Mouse (Mus musculus): Measurements from ENCODE around the gene Gm12166. TPM values are rescaled to one million over a fixed set of nuclear protein-coding genes. Genes with fewer than 3 reads are reported as not detected.
A peak's percentile ranks its signal among the peaks of the same experiment; 100 is the strongest.

The Gm12166 gene
- polyA plus RNA-seq, 1 experiment from 2014 or later = 4.6 TPM

DNA sequence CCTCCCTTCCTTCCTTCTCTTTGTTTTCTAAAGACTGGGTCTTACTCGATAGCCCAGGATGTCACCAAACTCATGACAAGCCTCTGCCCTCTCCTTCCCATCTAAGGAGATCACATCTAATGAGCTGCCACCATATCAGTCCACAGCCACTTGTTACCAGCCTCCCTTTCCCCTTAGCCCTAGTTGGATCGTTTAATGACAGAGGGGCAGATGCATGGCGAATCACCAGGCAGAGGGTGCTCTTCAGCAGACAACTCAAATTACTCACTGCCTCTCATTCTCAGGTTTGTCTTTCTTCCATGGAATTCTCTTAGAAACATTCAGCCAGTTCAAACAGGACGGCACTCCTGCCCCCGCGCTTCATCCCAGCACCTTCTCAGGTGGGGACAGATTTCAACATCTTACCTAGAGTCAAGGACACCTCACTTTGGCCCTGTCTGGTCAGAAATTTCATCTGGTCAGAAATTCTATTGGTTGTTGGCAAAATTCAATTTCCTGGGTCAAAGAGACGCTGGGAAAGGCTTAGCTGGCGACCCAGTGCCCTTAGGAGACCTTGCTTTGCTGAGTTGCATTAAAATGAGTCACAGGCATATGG lies 20.4 kb upstream of the Gm12166 start:
- no peak for ATAC-seq (ENCODE audit: insufficient number of reproducible peaks, insufficient read depth, low FRiP score, low read depth)
- Histone ChIP-seq H3K4me2 (ENCODE audit: low read length) (no peak overlapping the region), H3K27me3 (ENCODE audit: control insufficient read depth, insufficient read depth, low read length) (no peaks in the 10 kb centered on the region), H3K4me3 (ENCODE audit: control insufficient read depth in 1 of 2, insufficient read depth in 1 of 2, low read depth in 1 of 2, low read length in 2 of 2) (no peak overlapping the region), H3K9ac (ENCODE audit: low read length) (peak overlapping the region; percentile 13; the same call in 1 of the 2 replicates), H3K9me3 (ENCODE audit: control insufficient read depth, low read length) (no peaks in the 10 kb centered on the region; the same call in 1 of the 2 replicates), H3K4me1 (ENCODE audit: control insufficient read depth in 2 of 2, insufficient read depth in 2 of 2, low read length in 2 of 2) (peaks cover 40 to 69% of the 10 kb centered on the region in 2 experiments), H3K27ac (replicated peaks in 1 of 2; ENCODE audit: control insufficient read depth in 1 of 2, insufficient read depth in 1 of 2, low read depth in 2 of 2, low read length in 2 of 2) (peak overlapping the region; percentile 42 to 74; a peak in 3 of 4 replicates), H3K36me3 (ENCODE audit: control insufficient read depth, insufficient read depth, low read length) (peaks cover 59% of the 10 kb centered on the region)
- WGBS = 66% methylated on average over 8 of the region's 8 CpGs

DNA sequence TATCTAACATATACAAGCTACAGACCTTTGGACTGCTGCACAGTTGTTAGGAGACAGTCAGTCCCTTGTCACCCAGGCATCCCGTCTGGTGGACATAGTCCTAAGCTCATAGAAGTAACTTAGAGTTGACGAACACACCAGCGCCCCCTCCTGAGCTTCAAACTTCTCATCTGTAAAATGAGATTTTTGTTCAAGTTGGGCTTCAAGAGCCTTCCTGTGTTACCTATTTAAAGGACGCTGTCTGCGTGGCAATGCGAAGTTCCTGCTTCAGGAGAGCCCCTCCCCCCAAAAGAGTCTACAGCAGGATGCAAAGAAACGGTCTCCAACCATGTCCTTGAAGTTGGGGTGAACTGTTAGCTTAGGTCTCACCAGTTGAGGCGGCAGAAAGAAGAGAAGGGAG lies 18.7 kb upstream of the Gm12166 start:
- no peaks in the 10 kb centered on the region for H3K9me3 ChIP-seq (ENCODE audit: control insufficient read depth, low read length)

DNA sequence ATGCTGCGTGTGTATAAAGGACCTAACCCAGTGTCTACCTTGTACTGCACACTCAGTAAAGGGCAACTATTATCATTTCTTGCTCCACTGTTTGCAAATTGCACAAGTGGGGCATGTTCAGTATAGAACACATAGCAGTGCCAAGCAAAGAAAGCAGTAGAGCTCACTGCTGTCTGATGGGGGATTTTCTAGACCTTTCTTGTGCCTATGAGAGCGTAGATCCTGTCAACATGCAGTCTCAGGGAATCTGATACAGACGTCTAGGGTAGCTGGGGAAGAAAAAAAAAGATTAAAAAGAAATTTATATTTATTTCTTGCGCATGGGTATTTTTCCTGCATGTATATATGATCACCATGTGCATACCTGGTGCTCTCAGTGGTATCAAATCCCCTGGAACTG lies 18.0 kb upstream of the Gm12166 start:
- Histone ChIP-seq H3K27me3 (ENCODE audit: control insufficient read depth, insufficient read depth, low read length) (no peaks in the 10 kb centered on the region), H3K4me1 (ENCODE audit: control insufficient read depth in 2 of 2, insufficient read depth in 2 of 2, low read length in 2 of 2) (peaks cover 57 to 76% of the 10 kb centered on the region in 2 experiments), H3K36me3 (ENCODE audit: control insufficient read depth, insufficient read depth, low read length) (peaks cover 56% of the 10 kb centered on the region), H3K4me3 (ENCODE audit: control insufficient read depth in 1 of 2, insufficient read depth in 1 of 2, low read depth in 1 of 2, low read length in 2 of 2) (no peak overlapping the region), H3K27ac (replicated peaks in 1 of 2; ENCODE audit: control insufficient read depth in 1 of 2, insufficient read depth in 1 of 2, low read depth in 2 of 2, low read length in 2 of 2) (peak overlapping the region; percentile 99), H3K9ac (ENCODE audit: low read length) (peak overlapping the region; percentile 66), H3K9me3 (ENCODE audit: control insufficient read depth, low read length) (no peaks in the 10 kb centered on the region), H3K4me2 (ENCODE audit: low read length) (peak overlapping the region; percentile 31)
- ATAC-seq (ENCODE audit: insufficient number of reproducible peaks, insufficient read depth, low FRiP score, low read depth) = no peak
- 74% methylated on average over 4 of the region's 4 CpGs for WGBS

More for the DNA sequence above, 18.7 kb upstream of the Gm12166 start:
- H3K4me2 ChIP-seq (ENCODE audit: low read length) = no peak overlapping the region
- H3K9ac ChIP-seq (ENCODE audit: low read length) = peak overlapping the region; percentile 44
- ATAC-seq (ENCODE audit: insufficient number of reproducible peaks, insufficient read depth, low FRiP score, low read depth) = no peak
- H3K4me1 ChIP-seq (ENCODE audit: control insufficient read depth in 2 of 2, insufficient read depth in 2 of 2, low read length in 2 of 2) = peaks cover 51 to 74% of the 10 kb centered on the region in 2 experiments
- H3K36me3 ChIP-seq (ENCODE audit: control insufficient read depth, insufficient read depth, low read length) = peaks cover 61% of the 10 kb centered on the region
- H3K27me3 ChIP-seq (ENCODE audit: control insufficient read depth, insufficient read depth, low read length) = no peaks in the 10 kb centered on the region
- peak overlapping the region; percentile 2 to 99 for H3K27ac ChIP-seq (replicated peaks in 1 of 2; ENCODE audit: control insufficient read depth in 1 of 2, insufficient read depth in 1 of 2, low read depth in 2 of 2, low read length in 2 of 2)
- no peak overlapping the region for H3K4me3 ChIP-seq (ENCODE audit: control insufficient read depth in 1 of 2, insufficient read depth in 1 of 2, low read depth in 1 of 2, low read length in 2 of 2)
- 67% methylated on average over 8 of the region's 8 CpGs for WGBS

DNA sequence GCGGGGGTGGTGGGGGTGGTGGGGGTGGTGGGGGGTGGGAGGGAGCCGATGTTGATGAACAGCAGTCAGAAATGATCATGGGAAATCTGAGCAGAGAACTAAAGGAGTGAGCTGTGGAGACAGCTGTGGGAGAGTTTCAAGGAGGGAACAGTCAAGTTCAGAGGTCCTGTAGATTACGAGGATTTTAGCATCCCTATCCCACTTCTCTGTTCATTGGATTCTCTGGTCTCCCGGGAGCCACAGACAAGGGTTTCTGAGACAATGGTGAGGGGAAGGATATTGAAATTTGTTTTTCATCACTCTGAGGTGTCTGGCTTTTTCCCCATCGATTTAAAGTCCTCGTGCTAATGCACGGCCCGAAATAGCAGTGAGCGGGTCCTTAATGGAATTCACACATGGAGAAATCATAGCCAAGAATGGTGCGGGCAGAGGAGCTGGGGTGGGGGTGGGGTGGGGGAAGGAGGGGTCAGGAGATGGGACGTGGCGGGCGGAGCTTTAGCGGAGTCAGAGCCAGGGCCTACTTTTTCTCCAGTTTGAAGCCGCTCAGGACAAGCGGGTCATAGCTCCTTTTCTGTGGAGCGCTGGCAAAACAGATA lies 17.4 kb upstream of the Gm12166 start:
- H3K4me3 ChIP-seq (ENCODE audit: control insufficient read depth in 1 of 2, insufficient read depth in 1 of 2, low read depth in 1 of 2, low read length in 2 of 2) = no peak overlapping the region
- H3K9ac ChIP-seq (ENCODE audit: low read length) = peak overlapping the region; percentile 72
- no peaks in the 10 kb centered on the region for H3K27me3 ChIP-seq (ENCODE audit: control insufficient read depth, insufficient read depth, low read length)
- H3K36me3 ChIP-seq (ENCODE audit: control insufficient read depth, insufficient read depth, low read length) = peaks cover 59% of the 10 kb centered on the region
- peak overlapping the region; percentile 31 for H3K4me2 ChIP-seq (ENCODE audit: low read length)
- peak overlapping the region; percentile 99 for H3K27ac ChIP-seq (replicated peaks in 1 of 2; ENCODE audit: control insufficient read depth in 1 of 2, insufficient read depth in 1 of 2, low read depth in 2 of 2, low read length in 2 of 2)
- 8% methylated on average over 17 of the region's 17 CpGs for WGBS
- peak; percentile 58 for ATAC-seq (ENCODE audit: insufficient number of reproducible peaks, insufficient read depth, low FRiP score, low read depth)
- peaks cover 63 to 82% of the 10 kb centered on the region in 2 experiments for H3K4me1 ChIP-seq (ENCODE audit: control insufficient read depth in 2 of 2, insufficient read depth in 2 of 2, low read length in 2 of 2)
- no peaks in the 10 kb centered on the region for H3K9me3 ChIP-seq (ENCODE audit: control insufficient read depth, low read length)

DNA sequence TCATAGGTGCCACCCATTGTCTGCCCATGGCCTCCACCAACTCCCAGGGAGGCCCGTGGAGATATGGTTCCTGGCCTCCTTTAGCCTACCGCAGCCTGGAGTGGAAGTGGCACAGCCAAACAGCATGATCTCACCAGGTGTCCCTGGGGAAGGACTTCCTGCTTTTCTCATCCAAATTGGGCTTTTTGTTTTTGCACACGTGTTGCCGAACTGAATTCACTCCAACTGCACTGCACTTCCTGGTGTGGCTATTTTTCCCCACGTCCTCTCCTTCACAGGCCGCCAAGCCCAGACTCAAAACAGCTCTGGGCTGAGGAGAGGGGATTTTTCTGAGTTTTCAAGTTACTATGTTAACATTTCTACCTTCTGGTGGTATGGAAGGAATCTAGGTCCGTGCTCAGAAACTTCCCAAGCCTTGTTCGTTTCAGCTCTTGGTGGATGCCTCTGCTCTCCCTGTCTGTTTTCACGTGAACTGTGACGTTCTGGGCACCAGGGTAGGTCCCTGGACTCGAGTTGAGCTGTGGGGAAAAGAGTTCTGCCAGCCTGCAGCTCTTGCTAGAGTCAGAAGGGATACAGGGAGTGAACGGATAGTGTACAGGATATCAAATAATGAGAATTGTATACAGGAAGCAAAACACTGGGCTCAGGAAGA lies 16.8 kb upstream of the Gm12166 start:
- Histone ChIP-seq H3K4me1 (ENCODE audit: control insufficient read depth in 2 of 2, insufficient read depth in 2 of 2, low read length in 2 of 2) (peaks cover 63 to 89% of the 10 kb centered on the region in 2 experiments), H3K9ac (ENCODE audit: low read length) (peak overlapping the region; percentile 72), H3K36me3 (ENCODE audit: control insufficient read depth, insufficient read depth, low read length) (peaks cover 61% of the 10 kb centered on the region), H3K9me3 (ENCODE audit: control insufficient read depth, low read length) (no peaks in the 10 kb centered on the region), H3K4me2 (ENCODE audit: low read length) (peak overlapping the region; percentile 31), H3K27ac (replicated peaks in 1 of 2; ENCODE audit: control insufficient read depth in 1 of 2, insufficient read depth in 1 of 2, low read depth in 2 of 2, low read length in 2 of 2) (peak overlapping the region; percentile 93 to 99), H3K27me3 (ENCODE audit: control insufficient read depth, insufficient read depth, low read length) (no peaks in the 10 kb centered on the region), H3K4me3 (ENCODE audit: control insufficient read depth in 1 of 2, insufficient read depth in 1 of 2, low read depth in 1 of 2, low read length in 2 of 2) (no peak overlapping the region)
- no peak for ATAC-seq (ENCODE audit: insufficient number of reproducible peaks, insufficient read depth, low FRiP score, low read depth)
- 11% methylated on average over 12 of the region's 12 CpGs for WGBS

DNA sequence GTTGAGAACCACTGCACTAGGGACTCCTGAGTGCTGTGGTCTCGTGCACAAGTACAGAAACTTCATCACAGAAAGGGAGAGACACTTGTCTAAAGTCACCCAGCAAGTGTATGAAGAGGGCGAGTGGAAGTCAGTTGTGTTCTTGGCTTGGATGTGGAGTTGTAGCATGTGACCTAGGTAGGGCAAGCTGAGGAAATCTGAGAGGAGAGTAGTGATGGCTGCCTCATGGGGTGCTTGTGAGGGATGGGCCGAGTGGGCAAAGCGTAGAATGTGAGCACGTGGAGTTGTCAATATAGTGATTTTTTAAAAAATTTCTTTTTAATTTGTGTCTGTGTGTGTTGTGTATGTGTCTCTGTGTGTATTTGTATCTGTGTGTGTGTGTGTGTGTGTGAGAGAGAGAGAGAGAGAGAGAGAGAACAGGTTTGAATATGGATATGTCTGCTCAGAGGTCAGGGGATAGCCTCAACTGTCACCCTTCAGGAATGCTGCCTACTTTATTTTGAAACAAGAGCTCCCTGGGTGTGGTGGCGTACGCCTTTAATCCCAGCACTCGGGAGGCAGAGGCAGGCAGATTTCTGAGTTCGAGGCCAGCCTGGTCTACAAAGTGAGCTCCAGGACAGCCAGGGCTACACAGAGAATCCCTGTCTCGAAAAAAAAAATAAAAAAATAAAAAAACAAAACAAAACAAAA lies 15.4 kb upstream of the Gm12166 start:
- Histone ChIP-seq H3K4me3 (ENCODE audit: control insufficient read depth in 1 of 2, insufficient read depth in 1 of 2, low read depth in 1 of 2, low read length in 2 of 2) (no peak overlapping the region), H3K4me1 (ENCODE audit: control insufficient read depth in 2 of 2, insufficient read depth in 2 of 2, low read length in 2 of 2) (peaks cover 61 to 92% of the 10 kb centered on the region in 2 experiments), H3K27me3 (ENCODE audit: control insufficient read depth, insufficient read depth, low read length) (no peaks in the 10 kb centered on the region), H3K4me2 (ENCODE audit: low read length) (no peak overlapping the region), H3K27ac (replicated peaks in 1 of 2; ENCODE audit: control insufficient read depth in 1 of 2, insufficient read depth in 1 of 2, low read depth in 2 of 2, low read length in 2 of 2) (peak overlapping the region in 1 of 2 experiments; percentile 92; a peak in 2 of 4 replicates), H3K36me3 (ENCODE audit: control insufficient read depth, insufficient read depth, low read length) (peaks cover 53% of the 10 kb centered on the region), H3K9me3 (ENCODE audit: control insufficient read depth, low read length) (no peaks in the 10 kb centered on the region), H3K9ac (ENCODE audit: low read length) (peak overlapping the region; percentile 22; the same call in 1 of the 2 replicates)
- no peak for ATAC-seq (ENCODE audit: insufficient number of reproducible peaks, insufficient read depth, low FRiP score, low read depth)
- 89% methylated on average over 10 of the region's 10 CpGs for WGBS

Data from heart, embryonic 14.5 days (tissue).